Mouse (Mus musculus) heart, embryonic 14.5 days (tissue): ENCODE data around the gene Cops7a. TPM values are rescaled to one million over a fixed set of nuclear protein-coding genes. Genes with fewer than 3 reads are reported as not detected.

Experiments used
- ATAC-seq: fragments of 200-750 bp; cut with Nextera tagmentation; 2 replicates; pipeline ENCODE4 v1.8.0; 2017; ENCODE audit warnings: low read depth, moderate TSS enrichment; ENCODE audit not compliant: insufficient number of reproducible peaks, insufficient read depth, low FRiP score
- H3K27ac ChIP-seq, 2 experiments: fragments of 200-500 bp in 1 of 2; fragments of 300-500 bp in 1 of 2; sonication (generic) in 1 of 2; replicated peaks in 1 of 2; 2 replicates each; pipeline ENCODE4 v1.5.1; 2012 to 2014; ENCODE audit warnings: low read depth in 2 of 2, low read length in 2 of 2, control low read depth in 1 of 2, mild to moderate bottlenecking in 1 of 2, mixed read lengths in 1 of 2; ENCODE audit not compliant: control insufficient read depth in 1 of 2, insufficient read depth in 1 of 2
- H3K27me3 ChIP-seq: fragments of 300-500 bp; sonication (generic); 2 replicates; pipeline ENCODE4 v1.6.1; 2014; ENCODE audit warnings: mild to moderate bottlenecking, low read length, control low read depth; ENCODE audit not compliant: control insufficient read depth, insufficient read depth
- H3K36me3 ChIP-seq: fragments of 300-500 bp; sonication (generic); 2 replicates; pipeline ENCODE4 v1.6.1; 2014; ENCODE audit warnings: mild to moderate bottlenecking, control low read depth, low read length, mixed read lengths; ENCODE audit not compliant: control insufficient read depth, insufficient read depth
- H3K4me1 ChIP-seq, 2 experiments: fragments of 200-500 bp in 1 of 2; fragments of 300-500 bp in 1 of 2; sonication (generic) in 1 of 2; 2 replicates each; pipeline ENCODE4 v1.6.1; 2012 to 2014; ENCODE audit warnings: low read length in 2 of 2, control low read depth in 1 of 2, mixed read lengths in 1 of 2; ENCODE audit not compliant: control insufficient read depth in 2 of 2, insufficient read depth in 2 of 2
- H3K4me2 ChIP-seq: fragments of 300-500 bp; sonication (generic); 2 replicates; pipeline ENCODE4 v1.6.1; 2014; ENCODE audit warnings: mild to moderate bottlenecking, low read length
- H3K4me3 ChIP-seq, 2 experiments: fragments of 200-500 bp in 1 of 2; fragments of 300-500 bp in 1 of 2; sonication (generic) in 1 of 2; 2 replicates each; pipeline ENCODE4 v1.5.1; 2012 to 2014; ENCODE audit warnings: low read length in 2 of 2, mild to moderate bottlenecking in 2 of 2, control low read depth in 1 of 2, low read depth in 1 of 2, moderate library complexity in 1 of 2; ENCODE audit not compliant: control insufficient read depth in 1 of 2, insufficient read depth in 1 of 2
- H3K9ac ChIP-seq: fragments of 300-500 bp; sonication (generic); 2 replicates; pipeline ENCODE4 v1.6.1; 2014; ENCODE audit warnings: mild to moderate bottlenecking, low read length
- H3K9me3 ChIP-seq: fragments of 300-500 bp; sonication (generic); 2 replicates; pipeline ENCODE4 v1.6.1; 2016; ENCODE audit warnings: low read length, control low read depth; ENCODE audit not compliant: control insufficient read depth
- WGBS: fragments of 180-500 bp; shearing (Covaris S2); extraction: QIAGEN DNeasy Blood & Tissue Kit; methylation state at CpG from one replicate; pipeline ENCODE4 v1.1.7; 2014; 5-methylcytosine and 5-hydroxymethylcytosine counted together
- polyA plus RNA-seq: library from polyadenylated mRNA; unstranded; fragments of >200 nt; fragmentation: Nextera tagmentation; extraction: Ambion mirVana; gene quantifications from 2 replicates; pipeline ENCODE4 v1.2.1, GENCODE M21; 2014

Gene Cops7a
- polyA plus RNA-seq, 1 experiment from 2014 or later: 135 TPM

GRCm38 (mm10) chr6:124999546-124999945 lies 34.2 kb upstream of the Cops7a start:
- Histone ChIP-seq H3K36me3 (no peaks in the 10 kb centered on the region), H3K27ac (no peak overlapping the region), H3K4me1 (peaks cover 16 to 24% of the 10 kb centered on the region in 2 experiments), H3K9me3 (no peaks in the 10 kb centered on the region), H3K27me3 (peaks cover 80% of the 10 kb centered on the region), H3K9ac (no peak overlapping the region), H3K4me3 (no peak overlapping the region), H3K4me2 (no peak overlapping the region)
- WGBS: 23% methylated on average over 10 of the region's 10 CpGs
- ATAC-seq: no peak

- Histone ChIP-seq H3K9me3 (no peaks in the 10 kb centered on the region), H3K4me1 (peaks cover 13 to 20% of the 10 kb centered on the region in 2 experiments), H3K9ac (no peak overlapping the region), H3K27me3 (peaks cover 84% of the 10 kb centered on the region), H3K36me3 (no peaks in the 10 kb centered on the region), H3K4me2 (no peak overlapping the region), H3K4me3 (no peak overlapping the region), H3K27ac (no peak overlapping the region)
- 36% methylated on average over 14 of the region's 14 CpGs for WGBS
- ATAC-seq: no peak
Measured at GRCm38 (mm10) chr6:124999091-124999490, 33.8 kb upstream of the Cops7a start.

GRCm38 (mm10) chr6:124998066-124998465 lies 32.7 kb upstream of the Cops7a start:
- Histone ChIP-seq H3K4me1 (peaks cover 6 to 14% of the 10 kb centered on the region in 2 experiments; a peak in 3 of 4 replicates), H3K27ac (no peak overlapping the region), H3K36me3 (no peaks in the 10 kb centered on the region), H3K9me3 (no peaks in the 10 kb centered on the region), H3K9ac (no peak overlapping the region), H3K4me3 (no peak overlapping the region), H3K4me2 (no peak overlapping the region), H3K27me3 (peaks cover 94% of the 10 kb centered on the region)
- 4% methylated on average over 8 of the region's 8 CpGs for WGBS
- ATAC-seq: no peak

- ATAC-seq: peak; percentile 19; the same call in 1 of the 2 replicates
- Histone ChIP-seq H3K27ac (no peak within 1 kb of the TSS), H3K4me3 (peak within 1 kb of the TSS; percentile 48 to 56), H3K9ac (peak within 1 kb of the TSS; percentile 65), H3K4me1 (peaks cover 6 to 14% of the 10 kb centered on the region in 2 experiments; a peak in 3 of 4 replicates), H3K4me2 (peak within 1 kb of the TSS; percentile 97), H3K9me3 (no peaks in the 10 kb centered on the region), H3K27me3 (peaks cover 89% of the 10 kb centered on the region), H3K36me3 (no peaks in the 10 kb centered on the region)
- WGBS: 1% methylated on average over 51 of the region's 78 CpGs
Measured at GRCm38 (mm10) chr6:124996551-124997501, 31.5 kb upstream of the Cops7a start, which contains the start of gene Pianp. Pianp (plus strand) TSS chr6:124996694.

GRCm38 (mm10) chr6:124995831-124996403 lies 30.6 kb upstream of the Cops7a start:
- H3K9ac ChIP-seq: no peak overlapping the region
- no peaks in the 10 kb centered on the region for H3K36me3 ChIP-seq
- H3K4me2 ChIP-seq: peak overlapping the region; percentile 97
- peaks cover 6 to 14% of the 10 kb centered on the region in 2 experiments; a peak in 3 of 4 replicates for H3K4me1 ChIP-seq
- no peak for ATAC-seq
- H3K9me3 ChIP-seq: no peaks in the 10 kb centered on the region
- H3K27ac ChIP-seq: no peak overlapping the region
- H3K4me3 ChIP-seq: 0 out of 4 replicates have a peak overlapping the region, but pooled peaks of 1 of the 2 experiments have one; percentile 56
- 38% methylated on average over 8 of the region's 8 CpGs for WGBS
- peaks cover 80% of the 10 kb centered on the region for H3K27me3 ChIP-seq

- no peak overlapping the region for H3K27ac ChIP-seq
- no peak for ATAC-seq
- H3K27me3 ChIP-seq: peaks cover 74% of the 10 kb centered on the region
- H3K9me3 ChIP-seq: no peaks in the 10 kb centered on the region
- WGBS: 67% methylated on average over 7 of the region's 7 CpGs
- no peak overlapping the region for H3K4me3 ChIP-seq
- no peak overlapping the region for H3K9ac ChIP-seq
- H3K36me3 ChIP-seq: no peaks in the 10 kb centered on the region
- H3K4me1 ChIP-seq: peaks cover 6 to 14% of the 10 kb centered on the region in 2 experiments; a peak in 3 of 4 replicates
- no peak overlapping the region for H3K4me2 ChIP-seq
Measured at GRCm38 (mm10) chr6:124995246-124995645, 29.9 kb upstream of the Cops7a start.

- Histone ChIP-seq H3K4me1 (peaks cover 6 to 14% of the 10 kb centered on the region in 2 experiments; a peak in 3 of 4 replicates), H3K27ac (no peak overlapping the region), H3K36me3 (no peaks in the 10 kb centered on the region), H3K4me2 (0 out of 2 replicates have a peak overlapping the region, but pooled peaks have one; percentile 3), H3K4me3 (no peak overlapping the region), H3K9ac (no peak overlapping the region), H3K9me3 (0 out of 2 replicates have a peak, but pooled peaks cover 7% of the 10 kb centered on the region), H3K27me3 (peaks cover 60% of the 10 kb centered on the region)
- ATAC-seq: no peak
- 14% methylated on average over 11 of the region's 11 CpGs for WGBS
Measured at GRCm38 (mm10) chr6:124993876-124994275, 28.5 kb upstream of the Cops7a start.
